Mouse (Mus musculus) lung, adult 2 months (tissue): ENCODE measurements at regions not wholly inside any gene's neighbourhood (a gene's known extent, or its start where the extent isn't known, plus 50 kb on each side); places are given as distances from the start of the nearest gene placed in this dataset.

Experiments
- CTCF ChIP-seq: fragments of 200-500 bp; IDR thresholded peaks from 2 replicates; pipeline ENCODE4 v1.5.1; 2011; ENCODE audit warnings: mild to moderate bottlenecking, low read length, control low read depth; ENCODE audit not compliant: insufficient read depth
- POLR2A ChIP-seq: fragments of 200-500 bp; IDR thresholded peaks from 2 replicates; pipeline ENCODE4 v1.6.1; 2011; ENCODE audit warnings: low read depth, mild to moderate bottlenecking, control low read depth, low read length, borderline replicate concordance; ENCODE audit errors: extremely low read depth

GRCm38 (mm10) chr12:107782147-107782546, 221.3 kb downstream of the Bcl11b start:
- TF ChIP-seq CTCF (no peak), POLR2A (no peak)
